Comparison of ENCODE assay signal across 10 mouse cellular contexts in genomic region chr3:84478195-84478594, GRCm38 (mm10). TPM values are rescaled to one million over a fixed set of nuclear protein-coding genes. Genes with fewer than 3 reads are reported as not detected.
A peak's percentile ranks its signal among the peaks of the same experiment; 100 is the strongest.
DNase-seq lines count a peak whose midpoint lies in the region; ATAC-seq and TF ChIP-seq lines count a peak whose summit lies in the region.
"Had no signal": no experiment of that assay in that cellular context is flagged by ENCODE, and none has a peak within 500 bp of the region (broad histone marks: within the 10 kb centered on the region; RNA-seq: fewer than 3 reads in every experiment).

No protein-coding gene starts in this region.

- no peak for TF ChIP-seq CTCF in hindbrain, postnatal 0 days (IDR thresholded peaks at IDR 0.05; ENCODE audit: low read depth)

- H3K27ac ChIP-seq in forebrain, embryonic 12.5 days: no peak overlapping the region
- H3K27ac ChIP-seq in forebrain, embryonic 10.5 days: no peak overlapping the region
- H3K27ac ChIP-seq in hindbrain, postnatal 0 days: no peak overlapping the region
- no peak overlapping the region for H3K27ac ChIP-seq in midbrain, embryonic 15.5 days

- H3K36me3 ChIP-seq in forebrain, embryonic 12.5 days (replicated peaks): no peaks in the 10 kb centered on the region
- H3K36me3 ChIP-seq in forebrain, embryonic 10.5 days (replicated peaks): no peaks in the 10 kb centered on the region
- H3K36me3 ChIP-seq in hindbrain, postnatal 0 days (ENCODE audit: insufficient read depth, low read length): no peaks in the 10 kb centered on the region
- H3K36me3 ChIP-seq in midbrain, embryonic 15.5 days (replicated peaks): no peaks in the 10 kb centered on the region

- no peak overlapping the region for H3K4me2 ChIP-seq in forebrain, embryonic 12.5 days
- peak overlapping the region; percentile 96 for H3K4me2 ChIP-seq in hindbrain, postnatal 0 days (ENCODE audit: low read depth, low read length)
- H3K4me2 ChIP-seq in midbrain, embryonic 15.5 days: peak overlapping the region; percentile 85

- DNase-seq in forebrain, embryonic 10.5 days (ENCODE audit: extremely low spot score, low spot score): no peak
- peak; percentile 65 for DNase-seq in c-Kit-positive CD71-positive TER-119-positive erythroid progenitor cells, embryonic 14.5 days (ENCODE audit: low spot score)
- no peak for DNase-seq in hindbrain, postnatal 0 days (ENCODE audit: low spot score)
- no peak for DNase-seq in right cerebral cortex, postnatal 14 days
- no peak for DNase-seq in right cerebral cortex, postnatal 36 days (ENCODE audit: low spot score in 2 of 2)
- DNase-seq: kidney, postnatal 10 days; thymus, adult 2 months had no signal

- H3K9me3 ChIP-seq in forebrain, embryonic 12.5 days: no peaks in the 10 kb centered on the region
- H3K9me3 ChIP-seq in forebrain, embryonic 10.5 days: no peaks in the 10 kb centered on the region
- no peaks in the 10 kb centered on the region for H3K9me3 ChIP-seq in hindbrain, postnatal 0 days (ENCODE audit: low read length)
- H3K9me3 ChIP-seq in midbrain, embryonic 15.5 days: no peaks in the 10 kb centered on the region

- H3K4me3 ChIP-seq in forebrain, embryonic 12.5 days (replicated peaks): peak overlapping the region; percentile 55; the same call in 1 of the 2 replicates
- H3K4me3 ChIP-seq in forebrain, embryonic 10.5 days: no peak overlapping the region
- H3K4me3 ChIP-seq in hindbrain, postnatal 0 days (ENCODE audit: low read length): no peak overlapping the region
- H3K4me3 ChIP-seq in midbrain, embryonic 15.5 days: peak overlapping the region; percentile 77; the same call in 1 of the 2 replicates

- peaks cover 72% of the 10 kb centered on the region for H3K27me3 ChIP-seq in forebrain, embryonic 12.5 days
- H3K27me3 ChIP-seq in forebrain, embryonic 10.5 days (ENCODE audit: poor library complexity, severe bottlenecking): peaks cover 84% of the 10 kb centered on the region
- H3K27me3 ChIP-seq in hindbrain, postnatal 0 days (ENCODE audit: insufficient read depth, low read length): peaks cover 5% of the 10 kb centered on the region; the same call in 1 of the 2 replicates
- H3K27me3 ChIP-seq in midbrain, embryonic 15.5 days (replicated peaks): peaks cover 35% of the 10 kb centered on the region

- no peak for ATAC-seq in forebrain, embryonic 12.5 days (ENCODE audit: low FRiP score)
- no peak for ATAC-seq in hindbrain, postnatal 0 days
- ATAC-seq in midbrain, embryonic 15.5 days (replicated peaks): no peak
- ATAC-seq in frontal cortex, adult (ENCODE audit: low TSS enrichment): no peak

- H3K4me1 ChIP-seq in forebrain, embryonic 12.5 days: peaks cover 29% of the 10 kb centered on the region
- peaks cover 42% of the 10 kb centered on the region for H3K4me1 ChIP-seq in forebrain, embryonic 10.5 days
- no peaks in the 10 kb centered on the region for H3K4me1 ChIP-seq in hindbrain, postnatal 0 days (ENCODE audit: insufficient read depth, low read length)
- peaks cover 28% of the 10 kb centered on the region for H3K4me1 ChIP-seq in midbrain, embryonic 15.5 days

- H3K9ac ChIP-seq in forebrain, embryonic 12.5 days: no peak overlapping the region
- no peak overlapping the region for H3K9ac ChIP-seq in hindbrain, postnatal 0 days (replicated peaks; ENCODE audit: low read length)
- no peak overlapping the region for H3K9ac ChIP-seq in midbrain, embryonic 15.5 days

- 9% methylated on average over 7 of the region's 7 CpGs for WGBS in forebrain, embryonic 12.5 days
- WGBS in forebrain, embryonic 10.5 days: 7% methylated on average over 7 of the region's 7 CpGs
- 15% methylated on average over 7 of the region's 7 CpGs for WGBS in hindbrain, postnatal 0 days
- 9% methylated on average over 7 of the region's 7 CpGs for WGBS in midbrain, embryonic 15.5 days

RNA-seq across cellular contexts. Expression of gene Fhdc1, which starts 2.0 kb away (rescaled TPM):
- polyA plus RNA-seq in forebrain, embryonic 12.5 days (2016; fragmentation: Nextera tagmentation; extraction: Ambion mirVana): 3.5 and 3.6 TPM in 2 replicates
- 1.2 and 1.9 TPM in 2 replicates for polyA plus RNA-seq in forebrain, embryonic 10.5 days (2016; fragmentation: Nextera tagmentation; extraction: Ambion mirVana)
- 7.7 and 8.4 TPM in 2 replicates for total RNA-seq in hindbrain, postnatal 0 days (2014; rRNA removed)
- polyA plus RNA-seq in hindbrain, postnatal 0 days (2015; fragmentation: Nextera tagmentation; extraction: Ambion mirVana): 3.2 and 3.5 TPM in 2 replicates
- 5.0 and 5.5 TPM in 2 replicates for polyA plus RNA-seq in midbrain, embryonic 15.5 days (2015; fragmentation: Nextera tagmentation; extraction: Ambion mirVana)

Comparison
In these comparisons a context has a peak if more than half of its experiments do, and no peak if none do; other contexts are left out.
1. H3K4me3 ChIP-seq: peak in forebrain, embryonic 12.5 days (single experiment) and midbrain, embryonic 15.5 days (single experiment); none in forebrain, embryonic 10.5 days (single experiment) and hindbrain, postnatal 0 days (single experiment).